Mouse (Mus musculus): ENCODE results near the gene Atg7.

Atg7 gene

DNA sequence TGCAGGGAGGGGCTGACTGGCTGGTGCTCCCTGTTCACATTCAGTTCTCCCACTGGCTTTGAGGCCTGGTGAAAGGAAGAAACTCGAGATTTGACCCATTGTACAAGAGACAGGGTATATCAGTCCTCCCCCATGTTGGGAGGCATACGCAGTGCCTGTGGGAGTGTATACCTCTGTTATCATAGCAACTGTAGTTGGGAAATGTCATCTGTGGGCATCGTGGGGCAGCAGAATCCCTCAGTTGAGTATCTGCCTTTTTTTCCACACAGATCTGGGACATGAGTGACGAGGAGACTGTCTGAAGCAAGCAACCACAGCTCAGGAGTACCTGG lies 215.8 kb downstream of the Atg7 start:
- DNase-seq = no peak

DNA sequence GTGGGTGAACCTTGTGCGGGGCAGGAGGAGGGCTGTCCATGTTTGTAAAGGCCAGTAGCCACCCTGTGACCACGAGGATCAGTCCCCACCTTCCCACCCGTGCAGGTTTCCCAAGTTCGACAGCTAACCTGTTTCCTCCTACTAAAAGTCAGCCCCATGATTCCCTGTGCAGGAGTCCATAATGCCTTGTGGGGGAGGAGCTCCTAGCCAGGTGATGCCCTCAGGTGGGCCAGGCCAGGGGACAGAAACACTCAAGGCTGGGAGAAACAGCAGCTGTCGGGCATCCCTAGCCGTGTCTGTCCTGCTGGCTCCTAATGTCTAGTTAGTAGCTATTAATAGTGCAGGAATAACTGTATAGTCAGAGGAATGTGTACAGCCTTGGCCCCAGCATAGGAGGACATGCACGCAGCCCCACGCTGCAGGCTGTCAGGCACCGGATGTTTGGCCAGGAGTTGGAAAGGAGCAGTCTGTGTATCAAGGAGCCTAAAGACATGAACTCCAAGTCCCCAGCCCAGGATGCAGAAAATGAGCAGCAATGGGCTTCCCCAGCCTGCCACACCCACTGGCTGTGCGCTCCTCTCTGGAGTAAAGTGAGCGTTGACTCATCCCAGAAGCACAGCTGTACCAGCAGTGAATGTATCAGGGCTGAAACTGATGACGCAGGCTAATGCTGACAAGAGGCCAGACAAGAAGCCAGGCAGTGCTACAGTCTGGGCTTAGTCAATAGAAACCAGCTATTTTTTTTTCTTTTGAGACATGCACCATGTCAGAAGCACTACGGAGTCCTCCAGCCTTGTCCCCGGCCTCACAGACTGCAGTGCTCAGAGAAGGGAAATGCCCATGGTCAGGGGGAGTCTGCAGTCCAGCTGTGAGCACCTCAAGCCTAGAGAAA lies 218.0 kb downstream of the Atg7 start:
- no peak for DNase-seq

DNA sequence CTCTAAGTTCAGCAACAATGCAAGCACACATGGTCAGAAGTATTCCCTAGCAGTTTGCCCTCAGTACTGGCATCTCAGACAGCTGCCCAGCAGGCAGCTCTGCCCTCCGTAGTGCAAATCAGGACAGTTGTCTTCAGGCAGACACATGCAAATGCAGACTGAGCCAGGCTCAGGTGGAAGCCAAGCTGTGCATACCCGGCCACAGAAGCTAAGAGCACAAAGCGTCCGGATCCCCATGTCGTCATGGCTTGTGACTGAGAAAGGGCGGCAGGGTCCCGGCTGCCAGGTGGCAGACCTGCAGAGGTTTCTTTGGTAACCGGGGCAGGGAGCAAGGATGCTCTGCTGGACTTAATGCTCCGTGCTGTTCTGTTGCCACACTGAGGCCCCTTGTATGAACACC lies 218.7 kb downstream of the Atg7 start:
- no peak for DNase-seq

DNA sequence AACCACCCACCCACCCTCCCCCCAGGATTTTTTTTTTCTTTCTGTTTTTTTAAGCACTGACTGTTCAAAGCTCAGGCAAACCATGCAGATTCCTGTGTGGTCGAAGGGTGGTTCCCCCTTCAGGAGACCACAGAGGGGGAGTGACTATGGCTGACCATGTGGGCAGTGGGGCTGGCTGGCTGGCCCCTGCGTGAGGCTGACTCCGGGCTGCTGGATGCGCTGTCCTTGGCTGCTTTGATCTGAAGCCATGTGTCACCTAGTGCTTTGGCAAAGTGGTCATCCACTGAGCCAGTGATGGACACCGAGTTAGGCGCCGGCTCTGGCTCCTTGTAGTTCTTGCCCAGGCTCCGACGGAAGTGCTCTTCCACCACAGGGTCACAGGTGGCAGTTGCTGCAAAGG lies 219.1 kb downstream of the Atg7 start:
- DNase-seq = no peak

DNA sequence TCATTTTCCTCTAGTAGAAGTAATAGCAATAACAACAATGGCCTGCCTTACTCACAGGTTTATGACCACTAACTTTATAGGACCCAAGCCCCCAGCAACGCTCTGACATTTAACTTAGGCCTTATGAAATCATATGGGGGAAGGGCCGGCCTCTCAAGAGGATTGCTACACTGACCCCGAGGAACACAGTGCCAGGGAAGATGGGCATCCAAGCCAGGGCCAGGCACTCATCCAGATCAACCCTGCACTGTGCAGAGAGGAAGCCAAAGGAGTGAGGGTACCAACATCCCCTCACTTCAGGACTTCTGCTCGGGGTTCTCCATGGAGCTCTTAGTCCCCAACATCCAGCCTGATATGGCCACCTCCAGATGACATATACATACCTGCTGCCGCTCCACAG lies 220.6 kb downstream of the Atg7 start:
- no peak for DNase-seq

DNA sequence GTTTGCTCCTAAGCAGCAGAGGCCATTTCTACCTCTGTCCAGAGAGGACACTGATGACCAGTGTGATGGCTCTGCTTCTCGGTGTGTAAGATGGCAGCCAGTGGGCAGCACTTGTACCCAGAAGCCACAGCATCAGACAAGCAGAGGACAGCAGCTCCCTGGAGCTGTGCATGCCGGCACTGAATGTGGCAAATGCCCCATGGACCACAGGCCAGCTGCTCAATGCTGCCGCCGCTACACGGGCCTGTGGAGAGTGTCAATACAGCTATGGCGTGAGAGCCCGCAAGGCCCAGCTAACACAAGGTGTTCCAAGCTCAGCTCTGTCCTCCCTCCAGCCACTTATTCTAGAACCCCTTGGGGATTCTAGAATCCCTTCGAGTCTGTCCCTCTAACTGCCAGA lies 221.5 kb downstream of the Atg7 start:
- no peak for DNase-seq

DNA sequence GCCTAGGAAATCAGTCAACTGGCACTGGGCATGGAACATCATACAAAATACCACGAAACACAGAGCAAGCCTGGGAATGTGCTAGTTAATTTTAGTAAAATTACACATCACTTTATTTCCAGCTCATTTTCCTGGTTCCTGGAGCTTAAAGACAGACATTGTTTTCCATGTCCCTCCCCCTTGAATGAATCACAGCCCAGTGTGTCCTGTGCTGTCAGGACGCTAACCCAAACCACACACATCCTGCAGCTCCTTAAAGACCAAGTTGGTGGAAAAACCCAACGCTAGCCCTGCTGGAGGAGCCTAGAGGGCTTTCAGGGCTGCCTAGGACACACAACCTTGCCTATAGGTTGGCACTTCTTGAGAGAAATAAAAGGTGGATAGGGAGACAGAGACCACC lies 223.2 kb downstream of the Atg7 start:
- no peak for DNase-seq

DNA sequence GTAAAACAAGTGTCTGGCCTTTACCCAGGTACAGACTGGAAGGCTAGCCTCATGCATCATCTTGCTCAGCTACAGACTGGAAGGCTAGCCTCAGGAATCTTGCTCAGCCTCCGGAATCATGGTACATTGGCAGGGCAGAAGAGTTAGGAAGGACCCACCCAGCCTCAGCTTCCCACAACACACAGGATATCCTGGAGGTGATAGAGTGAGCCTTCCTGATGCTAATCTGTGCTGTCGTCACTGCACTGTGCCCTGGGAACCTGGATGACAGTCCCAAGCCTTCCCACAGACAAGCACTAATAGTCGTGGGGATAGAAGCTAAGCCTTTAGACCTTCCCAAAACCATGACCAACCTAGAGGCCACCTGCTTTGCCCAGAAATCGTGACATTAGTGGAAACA lies 223.7 kb downstream of the Atg7 start:
- no peak for DNase-seq

DNA sequence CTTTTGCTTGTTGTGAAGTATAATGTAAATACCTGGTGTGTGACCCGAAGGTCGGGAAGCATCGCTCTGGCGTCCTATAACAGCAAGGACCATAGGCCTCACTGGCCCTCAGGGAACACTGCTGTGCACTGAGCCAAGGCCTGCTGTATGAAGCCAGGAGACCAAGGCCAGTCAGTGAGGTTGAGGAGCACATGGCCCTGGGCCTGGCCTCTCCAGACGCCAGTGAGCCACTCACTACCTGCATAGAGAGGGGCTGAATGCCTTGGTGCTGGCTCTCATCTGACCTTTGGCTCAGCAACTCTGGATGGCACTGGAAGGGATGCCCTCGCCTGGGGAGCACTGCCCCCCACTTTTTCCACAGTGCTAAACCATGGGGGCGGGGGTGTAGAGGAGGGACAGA lies 225.8 kb downstream of the Atg7 start:
- DNase-seq = no peak

DNA sequence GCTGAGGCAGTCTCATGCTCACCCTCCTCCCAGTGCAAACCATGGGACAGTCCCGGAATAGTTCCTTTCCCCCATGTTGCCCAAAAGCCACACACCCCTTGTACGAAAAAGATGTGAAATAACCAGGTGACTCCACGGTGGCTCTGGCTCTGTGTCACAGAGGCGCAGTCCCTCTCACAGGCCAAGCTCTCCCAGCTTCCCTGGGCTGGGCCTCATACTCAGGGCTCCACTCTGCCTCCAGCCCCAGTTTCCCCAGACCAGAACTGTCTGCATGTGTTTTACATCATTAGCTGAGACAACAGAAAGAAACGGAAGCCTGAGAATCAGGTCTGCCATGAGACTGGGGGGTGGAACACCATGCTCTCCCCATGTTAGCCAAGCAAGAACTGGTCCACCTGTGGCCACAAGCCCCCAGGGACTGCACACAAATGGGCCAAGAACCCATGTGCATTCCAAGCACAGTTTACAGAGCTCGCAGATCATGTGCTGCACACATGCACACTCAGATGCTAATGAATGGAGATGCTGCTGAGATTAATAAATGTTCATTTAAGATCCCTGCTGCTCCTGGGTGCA lies 226.7 kb downstream of the Atg7 start:
- DNase-seq = no peak

DNA sequence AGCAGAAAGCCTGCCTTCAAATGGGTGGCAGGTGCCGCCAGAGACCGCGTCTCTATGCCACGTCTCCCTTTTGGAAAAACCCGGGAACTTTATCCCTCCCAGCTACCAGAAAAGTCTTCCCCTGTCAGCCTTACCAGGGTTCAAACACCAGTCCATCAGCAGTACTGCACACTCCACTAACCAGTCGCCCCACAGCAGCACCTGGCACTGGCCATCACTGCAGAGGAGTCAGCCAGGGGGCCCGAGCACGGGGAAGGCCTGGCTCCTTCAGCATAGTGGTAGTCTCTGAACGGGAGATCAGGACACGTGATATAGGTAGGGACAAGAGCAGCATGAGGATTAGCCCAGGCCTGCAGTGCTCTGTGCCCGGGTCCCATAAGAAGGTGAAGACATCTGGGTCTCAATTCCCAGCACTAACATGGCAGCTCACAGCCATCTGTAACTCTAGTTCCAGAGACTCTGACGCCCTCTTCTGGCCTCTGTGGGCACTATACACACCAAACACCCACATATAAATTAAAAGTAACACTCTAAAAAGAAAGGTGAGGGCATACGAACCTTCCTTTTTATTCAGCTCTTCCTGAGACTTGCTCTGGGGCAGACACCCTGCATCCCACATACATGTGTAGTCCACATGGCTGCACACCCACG lies 228.2 kb downstream of the Atg7 start:
- no peak for DNase-seq

DNA sequence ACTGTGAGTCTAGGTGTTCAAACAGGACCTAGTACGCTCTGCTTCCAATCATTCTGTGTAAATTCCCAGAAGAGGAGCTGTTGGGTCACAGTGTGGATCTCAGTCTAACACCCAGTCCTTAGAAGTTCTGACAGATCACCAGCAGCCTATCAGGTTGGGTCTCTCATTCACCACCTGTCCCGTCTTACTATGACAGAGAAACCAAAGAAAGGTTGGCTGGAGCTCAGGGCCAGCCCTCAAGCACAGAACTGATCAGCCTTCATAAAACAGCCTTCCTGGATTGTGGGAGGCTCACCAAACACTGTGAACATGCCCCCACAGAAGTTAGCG lies 230.9 kb downstream of the Atg7 start:
- DNase-seq = no peak

DNA sequence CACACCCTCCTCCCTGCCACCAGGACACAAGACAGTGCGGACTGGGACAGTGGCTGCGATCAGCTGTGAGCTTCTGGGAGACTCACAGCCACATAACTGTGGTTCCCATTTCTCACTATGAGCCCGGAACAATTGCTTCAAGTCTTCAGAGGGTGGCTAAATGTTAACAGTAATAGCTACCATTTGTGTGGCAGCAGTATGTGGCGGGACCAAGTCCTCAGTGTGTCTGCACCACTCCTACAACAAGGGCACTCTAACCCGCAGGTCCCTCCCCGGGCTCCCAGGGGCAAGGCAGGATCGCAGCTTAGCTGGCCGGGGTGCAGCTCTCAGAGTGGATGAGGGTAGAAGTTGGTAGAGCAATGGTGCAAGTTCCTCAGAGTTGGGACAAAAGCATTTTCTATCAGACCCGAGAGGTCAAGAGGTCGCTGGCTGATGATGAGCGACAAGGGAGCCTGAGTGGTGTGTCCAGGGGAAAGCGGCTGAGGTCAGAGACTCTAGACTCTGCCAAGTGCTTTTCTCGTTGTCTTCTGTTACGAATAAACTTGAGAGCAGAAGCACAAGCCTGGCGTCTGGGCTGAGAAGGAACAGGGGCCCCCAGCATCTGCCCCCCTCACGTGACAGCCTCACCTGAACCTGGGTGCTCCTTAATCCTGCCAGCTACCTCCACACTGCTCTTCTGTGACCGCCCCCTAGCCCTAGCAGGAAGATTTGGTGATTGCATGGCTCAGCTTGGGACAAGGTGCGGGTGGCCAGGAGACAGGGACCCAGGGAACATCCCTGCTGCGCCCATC lies 231.4 kb downstream of the Atg7 start:
- DNase-seq = peak; percentile 65

DNA sequence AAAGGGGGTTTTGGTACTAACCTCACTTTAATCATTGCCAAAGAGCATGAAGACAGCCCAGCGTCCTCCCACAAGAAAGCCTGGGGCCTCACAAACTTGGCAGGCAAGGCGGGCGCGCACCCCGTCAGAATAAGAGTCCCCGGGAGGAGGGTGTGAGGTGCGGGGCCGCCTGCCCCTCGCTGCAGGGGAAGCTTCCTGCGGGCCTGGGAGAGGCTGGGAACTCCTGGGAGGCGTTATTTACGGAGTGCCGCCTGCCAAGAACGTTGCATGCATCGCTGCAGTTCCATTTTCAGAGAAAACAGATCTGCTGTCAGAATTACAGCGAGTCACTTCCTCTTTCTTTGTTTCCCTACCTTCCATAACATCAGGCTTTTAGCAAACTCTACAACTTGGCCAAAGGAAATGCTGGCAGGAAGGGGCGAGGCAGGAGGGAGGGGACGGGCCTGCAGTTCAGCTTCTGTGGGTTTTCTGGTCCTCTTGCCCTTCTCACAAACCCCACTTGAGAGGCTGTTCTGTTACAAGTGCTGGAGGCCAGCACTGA lies 232.2 kb downstream of the Atg7 start:
- peak; percentile 96 for DNase-seq

DNA sequence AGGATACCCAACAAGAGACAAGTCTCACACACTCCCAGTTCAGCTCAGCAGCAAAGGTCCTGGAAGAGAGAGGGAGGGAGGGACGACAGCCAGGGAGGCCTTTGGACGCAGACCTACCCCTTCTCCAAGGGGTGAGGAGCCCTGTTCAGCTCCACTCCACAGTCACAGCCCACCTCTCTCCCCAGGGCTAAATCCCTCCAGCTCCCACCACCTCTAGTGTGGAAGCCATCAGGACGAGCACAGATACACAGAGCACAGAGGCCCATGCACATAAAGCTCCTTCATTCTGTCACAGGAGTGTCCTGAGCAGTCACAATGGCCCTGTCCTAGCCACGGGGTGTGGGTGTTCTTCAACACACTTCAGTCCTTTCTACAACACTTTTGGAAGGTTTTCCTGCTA lies 233.1 kb downstream of the Atg7 start:
- no peak for DNase-seq

DNA sequence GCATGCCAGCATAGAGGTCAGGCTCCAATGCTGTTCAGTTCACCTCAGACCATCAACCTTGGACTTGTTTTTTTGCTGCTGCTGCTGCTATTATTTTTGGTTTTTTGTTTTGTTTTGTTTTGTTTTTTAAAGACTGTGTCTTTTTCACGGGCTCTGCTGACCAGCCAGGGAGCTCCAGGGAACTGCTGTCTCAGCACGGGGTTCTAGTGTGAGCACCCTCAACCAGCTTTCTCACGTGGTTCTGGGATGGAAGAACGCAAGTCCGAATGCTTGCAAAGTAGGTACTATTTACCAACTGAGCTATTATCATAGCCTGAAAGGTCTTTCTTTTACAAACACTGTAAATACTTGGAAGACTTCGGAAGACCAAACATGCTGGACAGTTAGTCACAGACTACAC lies 233.6 kb downstream of the Atg7 start:
- DNase-seq = no peak

DNA sequence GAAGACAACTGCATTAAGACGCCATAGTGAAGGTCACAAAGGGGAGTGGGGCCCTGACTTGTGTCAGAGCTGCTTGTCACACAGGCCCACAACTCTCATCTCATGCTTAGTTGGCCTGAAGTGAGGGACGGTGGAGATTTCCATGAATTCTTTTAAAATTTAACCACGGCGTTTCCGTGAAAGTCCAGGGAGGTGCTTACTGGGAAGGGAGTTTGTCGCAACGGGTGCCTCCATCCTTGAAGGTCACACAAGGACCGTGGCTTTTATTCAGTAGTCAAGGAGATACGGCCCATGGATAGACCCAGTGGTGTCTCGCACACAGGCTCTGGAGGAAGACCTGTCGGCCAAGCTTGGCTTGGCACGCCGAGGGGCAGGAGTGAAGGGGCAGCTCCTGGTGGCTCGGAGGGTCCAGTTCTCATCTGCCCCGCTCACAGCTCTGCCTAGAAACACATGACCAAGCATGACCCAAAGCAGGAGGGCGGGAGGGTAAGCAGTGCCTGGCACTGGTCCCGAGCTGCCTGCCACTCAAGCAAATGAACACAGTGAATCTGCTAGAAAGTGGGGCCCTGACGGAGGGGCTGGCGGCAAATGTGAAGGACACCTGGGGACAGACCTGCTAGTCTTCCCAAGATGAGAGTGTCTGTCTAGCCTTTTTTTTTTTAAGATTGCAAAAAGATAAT lies 236.1 kb downstream of the Atg7 start:
- peak; percentile 92 for DNase-seq

DNA sequence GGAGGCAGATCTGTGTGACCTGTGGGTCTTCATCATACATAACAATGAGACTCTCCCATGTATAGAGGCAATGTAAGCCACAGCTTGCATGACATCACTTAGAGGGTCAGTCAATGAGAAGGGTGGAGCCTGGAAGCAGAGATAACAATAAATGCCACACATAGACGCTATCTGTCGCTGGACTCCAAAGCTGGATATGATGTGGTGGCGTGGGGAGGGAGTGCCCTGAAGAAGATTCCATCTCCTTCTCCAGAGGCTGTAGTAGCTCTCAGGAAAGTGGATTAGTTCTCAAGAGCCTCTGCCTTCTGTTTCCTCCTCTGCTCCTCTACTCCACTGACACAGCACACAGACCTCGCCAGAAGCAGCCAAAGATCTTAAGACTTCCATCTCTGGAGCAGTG lies 237.9 kb downstream of the Atg7 start:
- DNase-seq = no peak

DNA sequence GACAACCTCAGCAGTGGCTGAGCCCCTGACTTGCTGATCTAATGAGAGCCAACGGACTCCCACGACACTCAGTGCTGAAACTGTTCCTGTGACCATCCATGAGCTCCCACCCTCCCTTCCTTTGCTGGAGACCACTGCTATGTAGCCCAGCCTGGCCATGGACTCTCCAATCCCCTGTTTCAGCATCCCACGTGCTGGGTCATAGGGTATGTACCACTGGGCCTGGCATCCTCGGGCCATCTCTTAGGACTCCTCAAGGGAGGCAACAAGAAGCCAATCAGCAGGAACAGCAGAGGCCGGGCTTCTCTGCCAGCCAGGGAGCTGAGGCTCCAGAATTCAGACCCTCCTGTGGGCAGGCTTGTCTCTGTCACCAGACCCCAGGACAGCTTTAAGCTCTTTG lies 239.3 kb downstream of the Atg7 start:
- peak; percentile 12 for DNase-seq

DNA sequence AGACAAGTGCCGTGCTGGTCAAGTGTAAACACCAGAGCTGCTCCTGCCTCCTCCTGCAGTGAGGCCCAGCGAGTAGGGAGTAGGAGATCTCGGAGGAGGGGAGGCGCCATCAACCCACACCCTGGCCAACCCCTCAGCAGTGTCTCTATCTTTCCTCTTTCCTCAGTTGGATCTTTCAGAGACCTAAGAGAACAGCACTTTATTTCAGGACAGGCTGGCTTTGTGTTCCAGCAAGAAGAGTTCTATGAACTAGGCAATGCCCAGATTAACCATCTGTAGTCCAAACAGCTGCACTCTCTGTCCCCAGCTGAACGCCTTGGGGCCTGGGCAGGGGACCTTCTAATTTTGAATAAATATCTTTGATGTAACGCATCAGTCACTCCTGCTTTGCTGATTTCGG lies 239.8 kb downstream of the Atg7 start:
- DNase-seq = peak; percentile 10

DNA sequence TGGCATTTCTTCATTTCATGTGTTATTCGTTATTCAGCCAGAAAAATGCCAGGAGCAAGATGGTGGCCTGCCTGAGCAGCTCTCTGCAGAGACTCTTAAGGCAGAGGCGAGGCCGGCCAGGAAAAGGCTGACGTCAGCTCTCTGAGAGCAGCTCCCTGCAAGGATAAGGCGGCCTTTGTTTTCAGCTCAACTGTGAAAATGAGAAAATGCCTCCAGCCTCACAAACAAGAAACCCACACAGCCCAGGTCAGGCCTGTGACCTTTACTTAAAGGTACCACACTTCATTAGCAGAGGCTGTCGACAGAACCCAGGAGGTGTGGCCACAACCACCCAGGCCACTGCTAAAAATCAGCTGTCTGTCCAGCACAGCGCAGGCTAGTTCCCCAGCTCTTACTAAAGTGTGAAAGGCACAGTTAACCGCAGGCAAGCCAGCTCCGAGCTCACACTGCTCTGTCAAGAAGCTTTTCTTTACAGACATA lies 240.4 kb downstream of the Atg7 start:
- DNase-seq = peak; percentile 88

DNA sequence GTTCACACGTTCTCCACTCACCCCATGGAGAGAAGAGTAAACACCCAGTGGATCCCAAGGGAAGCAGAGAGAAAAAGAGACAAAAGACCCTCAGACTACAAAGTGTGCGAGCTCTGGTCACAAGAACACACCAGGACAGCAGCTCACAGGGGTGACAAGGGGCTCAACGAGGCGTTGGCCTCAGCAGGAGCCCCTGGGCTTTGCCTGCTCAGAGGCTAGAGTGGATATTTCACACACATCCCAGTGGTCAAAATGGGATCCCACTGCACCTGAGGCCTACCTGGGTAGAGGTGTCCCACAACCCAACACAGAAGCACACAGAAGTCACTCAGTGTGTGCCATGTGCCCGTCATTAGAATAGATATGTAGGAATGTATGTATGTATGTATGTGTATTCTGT lies 242.2 kb downstream of the Atg7 start:
- no peak for DNase-seq

DNA sequence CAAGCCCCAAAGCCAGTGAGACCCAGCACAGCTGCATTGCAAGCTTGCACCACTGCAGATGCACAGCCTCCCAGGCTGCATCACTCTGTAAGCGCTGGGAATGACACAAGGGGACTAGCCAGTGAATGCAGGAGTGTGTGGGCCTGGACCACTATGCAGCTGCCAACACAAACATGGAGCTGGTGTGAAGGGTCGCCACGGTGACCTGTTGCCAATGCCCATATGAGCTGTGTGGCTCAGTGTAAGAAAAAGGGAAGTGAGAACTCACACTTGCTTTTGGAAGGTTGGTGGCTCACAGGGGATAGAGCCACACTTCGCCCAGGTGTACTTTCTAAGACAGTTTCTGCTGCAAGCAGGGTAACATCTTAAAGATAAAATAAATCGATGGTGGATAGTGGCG lies 243.1 kb downstream of the Atg7 start:
- peak; percentile 20 for DNase-seq

Measured in kidney, adult 11 months (tissue).